Mouse (Mus musculus) liver, postnatal 0 days (tissue): ENCODE measurements around the gene Ptpn14. TPM values are rescaled to one million over a fixed set of nuclear protein-coding genes. Genes with fewer than 3 reads are reported as not detected.

Experiments
- ATAC-seq: fragments of 200-750 bp; cut with Nextera tagmentation; 2 replicates; pipeline ENCODE4 v1.8.0; 2017; ENCODE audit warnings: mild to moderate bottlenecking, moderate library complexity
- DNase-seq: peaks from one replicate; pipeline ENCODE4 v3.0.0-alpha.2; 2016
- H3K27ac ChIP-seq: fragments of 300-500 bp; sonication (generic); 2 replicates; pipeline ENCODE4 v1.5.1; 2014; ENCODE audit warnings: antibody characterized with exemption, moderate library complexity, mild to moderate bottlenecking, low read depth
- H3K27me3 ChIP-seq: fragments of 300-500 bp; sonication (generic); 2 replicates; pipeline ENCODE4 v1.6.1; 2014; ENCODE audit warnings: low read length, control low read depth, mixed read lengths; ENCODE audit not compliant: insufficient read depth
- H3K36me3 ChIP-seq: fragments of 300-500 bp; sonication (generic); replicated peaks from 2 replicates; pipeline ENCODE4 v1.6.1; 2014; ENCODE audit warnings: mild to moderate bottlenecking, control low read depth, low read length, moderate library complexity, mixed read lengths; ENCODE audit not compliant: insufficient read depth
- H3K4me1 ChIP-seq: fragments of 300-500 bp; sonication (generic); 2 replicates; pipeline ENCODE4 v1.6.1; 2014; ENCODE audit warnings: antibody characterized with exemption, mild to moderate bottlenecking, control low read depth; ENCODE audit not compliant: insufficient read depth
- H3K4me2 ChIP-seq: fragments of 300-500 bp; sonication (generic); 2 replicates; pipeline ENCODE4 v1.6.1; 2014; ENCODE audit warnings: low read depth, mild to moderate bottlenecking, low read length, moderate library complexity, mixed read lengths
- H3K4me3 ChIP-seq: fragments of 300-500 bp; sonication (generic); 2 replicates; pipeline ENCODE4 v1.5.1; 2014; ENCODE audit warnings: low read depth, low read length
- H3K9ac ChIP-seq: fragments of 300-500 bp; sonication (generic); replicated peaks from 2 replicates; pipeline ENCODE4 v1.6.1; 2014; ENCODE audit warnings: mild to moderate bottlenecking, moderate library complexity
- H3K9me3 ChIP-seq: fragments of 300-500 bp; sonication (generic); 2 replicates; pipeline ENCODE4 v1.6.1; 2016; ENCODE audit warnings: mild to moderate bottlenecking, control low read depth, low read length, mixed read lengths
- CTCF ChIP-seq: sonication (generic); IDR thresholded peaks from 2 replicates; pipeline ENCODE4 v1.5.1; 2016; ENCODE audit warnings: antibody characterized with exemption, low read depth
- EP300 ChIP-seq: IDR thresholded peaks from 2 replicates; pipeline ENCODE4 v1.6.1; 2016; ENCODE audit warnings: antibody characterized with exemption, low read depth, mild to moderate bottlenecking
- WGBS: fragments of 180-500 bp; shearing (Covaris S2); extraction: QIAGEN DNeasy Blood & Tissue Kit; methylation state at CpG from one replicate; pipeline ENCODE4 v1.1.7; 2014; ENCODE audit not compliant: insufficient replicate concordance; 5-methylcytosine and 5-hydroxymethylcytosine counted together
- polyA plus RNA-seq: library from polyadenylated mRNA; unstranded; fragments of >200 nt; fragmentation: Nextera tagmentation; extraction: Ambion mirVana; gene quantifications from 2 replicates; pipeline ENCODE4 v1.2.1, GENCODE M21; 2015

The Ptpn14 gene
- polyA plus RNA-seq, 1 experiment from 2014 or later = 0.33 TPM

GRCm38 (mm10) chr1:189888749-189889148, 160.7 kb downstream of the Ptpn14 start:
- H3K4me1 ChIP-seq = no peaks in the 10 kb centered on the region
- H3K36me3 ChIP-seq = 0 out of 2 replicates have a peak, but pooled peaks cover 2% of the 10 kb centered on the region
- DNase-seq = no peak
- no peaks in the 10 kb centered on the region for H3K9me3 ChIP-seq
- no peak for TF ChIP-seq EP300
- no peak for TF ChIP-seq CTCF
- 79% methylated on average over 10 of the region's 10 CpGs for WGBS
- no peaks in the 10 kb centered on the region for H3K27me3 ChIP-seq
- no peak overlapping the region for H3K4me3 ChIP-seq
- H3K4me2 ChIP-seq = no peak overlapping the region
- no peak for ATAC-seq
- H3K27ac ChIP-seq = no peak overlapping the region
- H3K9ac ChIP-seq = no peak overlapping the region

- DNase-seq (no peak), ATAC-seq (no peak)
- no peak overlapping the region for H3K4me3 ChIP-seq
- peaks cover 9% of the 10 kb centered on the region for H3K36me3 ChIP-seq
- no peak overlapping the region for H3K4me2 ChIP-seq
- 86% methylated on average over 9 of the region's 9 CpGs for WGBS
- H3K4me1 ChIP-seq = no peaks in the 10 kb centered on the region
- H3K27me3 ChIP-seq = no peaks in the 10 kb centered on the region
- no peaks in the 10 kb centered on the region for H3K9me3 ChIP-seq
- TF ChIP-seq EP300 = no peak
- no peak for TF ChIP-seq CTCF
- H3K27ac ChIP-seq = no peak overlapping the region
- H3K9ac ChIP-seq = no peak overlapping the region
These were observed 166.1 kb downstream of the Ptpn14 start for GRCm38 (mm10) chr1:189894191-189894590.

GRCm38 (mm10) chr1:189897861-189898260, 169.8 kb downstream of the Ptpn14 start:
- TF ChIP-seq CTCF = no peak
- TF ChIP-seq EP300 = no peak

GRCm38 (mm10) chr1:189898708-189899107, 170.6 kb downstream of the Ptpn14 start:
- ATAC-seq (no peak), DNase-seq (no peak)
- Histone ChIP-seq H3K27ac (no peak overlapping the region), H3K4me1 (no peaks in the 10 kb centered on the region), H3K27me3 (no peaks in the 10 kb centered on the region), H3K9me3 (no peaks in the 10 kb centered on the region), H3K4me2 (no peak overlapping the region), H3K36me3 (peaks cover 12% of the 10 kb centered on the region), H3K9ac (no peak overlapping the region), H3K4me3 (no peak overlapping the region)
- TF ChIP-seq CTCF (no peak), EP300 (no peak)
- 85% methylated on average over 13 of the region's 13 CpGs for WGBS

More at GRCm38 (mm10) chr1:189897861-189898260, 169.8 kb downstream of the Ptpn14 start:
- ATAC-seq (no peak), DNase-seq (no peak)
- H3K27ac ChIP-seq = no peak overlapping the region
- H3K4me3 ChIP-seq = no peak overlapping the region
- 85% methylated on average over 9 of the region's 9 CpGs for WGBS
- H3K9me3 ChIP-seq = no peaks in the 10 kb centered on the region
- no peak overlapping the region for H3K4me2 ChIP-seq
- H3K4me1 ChIP-seq = no peaks in the 10 kb centered on the region
- peaks cover 12% of the 10 kb centered on the region for H3K36me3 ChIP-seq
- H3K27me3 ChIP-seq = no peaks in the 10 kb centered on the region
- no peak overlapping the region for H3K9ac ChIP-seq

- ATAC-seq = no peak
- TF ChIP-seq CTCF (no peak), EP300 (no peak)
- Histone ChIP-seq H3K27me3 (no peaks in the 10 kb centered on the region), H3K27ac (no peak overlapping the region), H3K36me3 (peaks cover 12% of the 10 kb centered on the region), H3K4me1 (no peaks in the 10 kb centered on the region), H3K9ac (no peak overlapping the region), H3K4me2 (no peak overlapping the region), H3K4me3 (no peak overlapping the region), H3K9me3 (no peaks in the 10 kb centered on the region)
- WGBS = 87% methylated on average over 6 of the region's 6 CpGs
- DNase-seq = no peak
These were observed 171.5 kb downstream of the Ptpn14 start for GRCm38 (mm10) chr1:189899526-189899925.

- no peak for DNase-seq
- no peak overlapping the region for H3K4me3 ChIP-seq
- 90% methylated on average over 9 of the region's 9 CpGs for WGBS
- no peak overlapping the region for H3K27ac ChIP-seq
- no peaks in the 10 kb centered on the region for H3K4me1 ChIP-seq
- ATAC-seq = no peak
- H3K36me3 ChIP-seq = 0 out of 2 replicates have a peak, but pooled peaks cover 3% of the 10 kb centered on the region
- no peak overlapping the region for H3K4me2 ChIP-seq
- no peak overlapping the region for H3K9ac ChIP-seq
- H3K9me3 ChIP-seq = no peaks in the 10 kb centered on the region
- H3K27me3 ChIP-seq = no peaks in the 10 kb centered on the region
- TF ChIP-seq CTCF (no peak), EP300 (no peak)
These were observed 174.3 kb downstream of the Ptpn14 start for GRCm38 (mm10) chr1:189902413-189902812.

GRCm38 (mm10) chr1:189903169-189903568, 175.1 kb downstream of the Ptpn14 start:
- 81% methylated on average over 11 of the region's 11 CpGs for WGBS
- no peaks in the 10 kb centered on the region for H3K9me3 ChIP-seq
- H3K36me3 ChIP-seq = 0 out of 2 replicates have a peak, but pooled peaks cover 3% of the 10 kb centered on the region
- H3K4me2 ChIP-seq = no peak overlapping the region
- no peak overlapping the region for H3K27ac ChIP-seq
- no peak for ATAC-seq
- H3K4me3 ChIP-seq = no peak overlapping the region
- DNase-seq = no peak
- H3K27me3 ChIP-seq = no peaks in the 10 kb centered on the region
- TF ChIP-seq EP300 = no peak
- TF ChIP-seq CTCF = no peak
- H3K9ac ChIP-seq = no peak overlapping the region
- no peaks in the 10 kb centered on the region for H3K4me1 ChIP-seq
